Mouse (Mus musculus): ENCODE measurements around the gene Foxc1. TPM values are rescaled to one million over a fixed set of nuclear protein-coding genes. Genes with fewer than 3 reads are reported as not detected.

Gene Foxc1
- total RNA-seq (2012; rRNA removed) (not detected in 2 replicates), total RNA-seq (2014; rRNA removed) (not detected in 2 replicates), polyA plus RNA-seq (2012; ENCODE audit: insufficient read length, low read depth) (not detected in 2 replicates)

DNA sequence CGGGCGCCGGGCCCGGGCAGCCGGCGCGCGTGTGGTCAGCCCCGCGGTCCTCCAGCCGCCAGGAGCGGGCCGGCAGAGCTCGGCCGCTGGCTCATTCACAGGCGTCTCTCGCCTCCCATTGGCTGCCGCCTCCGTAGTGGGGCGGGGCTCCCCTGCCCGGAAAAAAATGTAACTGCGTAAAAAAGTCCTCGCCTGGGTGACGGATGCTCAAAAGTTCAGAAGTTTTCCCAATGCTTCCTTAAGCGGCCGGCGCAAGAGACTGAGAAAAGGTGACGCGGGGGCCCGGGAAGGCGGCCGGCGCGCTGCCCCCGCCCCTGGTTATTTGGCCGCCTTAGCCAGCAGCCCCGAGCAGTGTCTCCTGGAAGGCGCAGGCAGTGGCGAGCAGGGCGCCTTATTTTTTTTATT is at the start of gene Foxc1:
Gene Foxc1 (plus strand): TSS at position 206 of the 405 bp plus-strand sequence.
- DNase-seq (ENCODE audit: extremely low read depth) = no peak
- peaks cover 25% of the 10 kb centered on the region for H3K9me3 ChIP-seq (replicated peaks; ENCODE audit: low read length)
- H3K79me2 ChIP-seq (replicated peaks; ENCODE audit: control insufficient read depth, extremely low read depth, insufficient read depth, poor library complexity, severe bottlenecking) = no peaks in the 10 kb centered on the region
- H3K27ac ChIP-seq (ENCODE audit: insufficient read depth, low read depth) = no peak within 1 kb of the TSS
- in situ Hi-C loops (cut with MboI; ENCODE audit: low pct_ligation_motif_present, low pct_unique_long_range_greater_than_20kb, low sequenced_read_pairs) = loop anchor here (10.0 to 25.0 kb wide), 2 partner anchors 406 to 608 kb away; no protein-coding TSS in a partner anchor
- no peak within 1 kb of the TSS for H3K4me2 ChIP-seq (ENCODE audit: insufficient read depth, low read depth, poor library complexity, severe bottlenecking)
- H3K4me1 ChIP-seq (ENCODE audit: control insufficient read depth in 1 of 2, insufficient read depth in 2 of 2) = 0 out of 4 replicates have a peak, but pooled peaks cover 0 to 2% of the 10 kb centered on the region in 2 experiments
- dilution Hi-C loops (cut with MboI; ENCODE audit: extremely low pct_ligation_motif_present, extremely low pct_unique_long_range_greater_than_20kb, low sequenced_read_pairs) = no loop called here
- H3K27me3 ChIP-seq (replicated peaks) = no peaks in the 10 kb centered on the region
- H3K36me3 ChIP-seq (replicated peaks in 1 of 2; ENCODE audit: control insufficient read depth in 1 of 2, insufficient read depth in 1 of 2, low read length in 1 of 2) = peaks cover 0 to 2% of the 10 kb centered on the region in 2 experiments
- H3K4me3 ChIP-seq (replicated peaks in 1 of 3; ENCODE audit: low read depth in 2 of 3, low read length in 2 of 3, poor library complexity in 1 of 3) = no peak within 1 kb of the TSS
- TF ChIP-seq ETS1 (conservative IDR thresholded peaks at IDR 0.05; ENCODE audit: low read depth, low read length) (no peak), ZNF384 (IDR thresholded peaks at IDR 0.05; ENCODE audit: low read depth, low read length) (no peak), MAZ (IDR thresholded peaks at IDR 0.05; ENCODE audit: low read depth, low read length) (no peak), CHD2 (IDR thresholded peaks at IDR 0.05; ENCODE audit: low read length) (no peak), MAFK (IDR thresholded peaks at IDR 0.05; ENCODE audit: insufficient replicate concordance, low read length) (no peak)
- H3K9ac ChIP-seq (ENCODE audit: insufficient read depth, low read depth) = no peak within 1 kb of the TSS

- Histone ChIP-seq H3K79me2 (replicated peaks; ENCODE audit: control insufficient read depth, extremely low read depth, insufficient read depth, poor library complexity, severe bottlenecking) (no peaks in the 10 kb centered on the region), H3K4me1 (ENCODE audit: control insufficient read depth in 1 of 2, insufficient read depth in 2 of 2) (no peaks in the 10 kb centered on the region), H3K9me3 (replicated peaks; ENCODE audit: low read length) (no peaks in the 10 kb centered on the region), H3K36me3 (replicated peaks in 1 of 2; ENCODE audit: control insufficient read depth in 1 of 2, insufficient read depth in 1 of 2, low read length in 1 of 2) (no peaks in the 10 kb centered on the region), H3K27me3 (replicated peaks) (no peaks in the 10 kb centered on the region), H3K27ac (ENCODE audit: insufficient read depth, low read depth) (no peak overlapping the region), H3K4me2 (ENCODE audit: insufficient read depth, low read depth, poor library complexity, severe bottlenecking) (no peak overlapping the region), H3K9ac (ENCODE audit: insufficient read depth, low read depth) (no peak overlapping the region), H3K4me3 (replicated peaks in 1 of 3; ENCODE audit: low read depth in 2 of 3, low read length in 2 of 3, poor library complexity in 1 of 3) (no peak overlapping the region)
- no peak for DNase-seq (ENCODE audit: extremely low read depth)
- in situ Hi-C loops (cut with MboI; ENCODE audit: low pct_ligation_motif_present, low pct_unique_long_range_greater_than_20kb, low sequenced_read_pairs) = no loop called here
- dilution Hi-C loops (cut with MboI; ENCODE audit: extremely low pct_ligation_motif_present, extremely low pct_unique_long_range_greater_than_20kb, low sequenced_read_pairs) = no loop called here
- TF ChIP-seq JUND (conservative IDR thresholded peaks at IDR 0.05; ENCODE audit: low read depth, low read length) = no peak
- TF ChIP-seq MAZ (IDR thresholded peaks at IDR 0.05; ENCODE audit: low read depth, low read length) = no peak
- TF ChIP-seq E2F4 (IDR thresholded peaks at IDR 0.05; ENCODE audit: insufficient replicate concordance, low read depth, low read length) = no peak
- no peak for TF ChIP-seq NELFE (IDR thresholded peaks at IDR 0.05; ENCODE audit: low read depth, low read length)
- no peak for TF ChIP-seq IRF4 (IDR thresholded peaks at IDR 0.05; ENCODE audit: low read depth, low read length)
- no peak for TF ChIP-seq TBP (conservative IDR thresholded peaks at IDR 0.05; ENCODE audit: low read depth, low read length)
- no peak for TF ChIP-seq ZC3H11A (IDR thresholded peaks at IDR 0.05; ENCODE audit: low read depth, low read length)
- TF ChIP-seq MAX (IDR thresholded peaks at IDR 0.05; ENCODE audit: low read length) = no peak
- TF ChIP-seq SMC3 (IDR thresholded peaks at IDR 0.05; ENCODE audit: low read depth, low read length) = no peak
- no peak for TF ChIP-seq NRF1 (IDR thresholded peaks at IDR 0.05; ENCODE audit: low read depth, low read length)
- no peak for TF ChIP-seq TCF12 (IDR thresholded peaks at IDR 0.05; ENCODE audit: low read depth, low read length)
- no peak for TF ChIP-seq CHD1 (IDR thresholded peaks at IDR 0.05; ENCODE audit: low read depth, low read length)
- no peak for TF ChIP-seq ZMIZ1 (IDR thresholded peaks at IDR 0.05; ENCODE audit: low read depth, low read length)
Measured at GRCm38 (mm10) chr13:31760411-31760810, 46.0 kb upstream of the Foxc1 start.

All from CH12.LX (cell line).